Mouse (Mus musculus) thymus, adult 2 months (tissue): ENCODE data around the gene Foxk1.

Source experiments
- CTCF ChIP-seq: fragments of 200-500 bp; IDR thresholded peaks from 2 replicates; pipeline ENCODE4 v1.5.1; 2012; ENCODE audit warnings: mild to moderate bottlenecking, control low read depth, low read length, moderate library complexity, borderline replicate concordance; ENCODE audit not compliant: control insufficient read depth, poor library complexity, insufficient read depth; ENCODE audit errors: extremely low read depth
- POLR2A ChIP-seq: fragments of 200-500 bp; IDR thresholded peaks from 2 replicates; pipeline ENCODE4 v1.6.1; 2012; ENCODE audit warnings: mild to moderate bottlenecking, low read length, control low read depth, moderate library complexity; ENCODE audit not compliant: control insufficient read depth, poor library complexity, insufficient read depth; ENCODE audit errors: extremely low read depth

GRCm38 (mm10) chr5:142410348-142410747 lies 9.1 kb downstream of the Foxk1 start:
- TF ChIP-seq CTCF (no peak), POLR2A (no peak)
